Mouse (Mus musculus): Measurements from ENCODE around the gene Kdm4b.

The Kdm4b gene

DNA sequence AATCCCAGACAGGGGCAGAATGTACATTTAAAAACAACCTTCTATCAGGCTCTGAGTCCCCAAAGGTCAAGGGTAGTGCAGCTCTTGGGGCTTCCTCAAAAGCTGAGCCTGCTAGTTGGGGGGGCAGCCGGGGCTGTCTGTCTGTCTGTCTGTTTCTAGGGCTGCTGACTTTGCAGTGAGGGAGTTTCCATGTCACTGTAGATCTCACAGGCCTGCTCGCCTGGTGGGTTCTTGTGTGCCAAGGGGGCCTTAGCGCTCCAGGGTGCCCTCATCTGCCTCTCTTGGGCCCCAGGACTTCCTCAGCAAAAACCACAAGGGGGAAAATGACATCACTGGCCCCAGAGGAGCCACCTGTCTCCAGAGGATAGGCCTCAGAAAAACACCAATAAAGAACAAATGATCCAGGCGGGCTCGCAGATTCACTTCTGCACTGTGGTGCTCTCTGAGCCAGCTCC, 117.5 kb downstream of the Kdm4b start:
- Histone ChIP-seq H3K36me3 (ENCODE audit: control insufficient read depth, insufficient read depth, low read length, poor library complexity, severe bottlenecking) (no peaks in the 10 kb centered on the region), H3K27me3 (ENCODE audit: control insufficient read depth, insufficient read depth, low read length, poor library complexity, severe bottlenecking) (no peaks in the 10 kb centered on the region)
- peak; percentile 94 for DNase-seq (ENCODE audit: low read depth, low spot score)

DNA sequence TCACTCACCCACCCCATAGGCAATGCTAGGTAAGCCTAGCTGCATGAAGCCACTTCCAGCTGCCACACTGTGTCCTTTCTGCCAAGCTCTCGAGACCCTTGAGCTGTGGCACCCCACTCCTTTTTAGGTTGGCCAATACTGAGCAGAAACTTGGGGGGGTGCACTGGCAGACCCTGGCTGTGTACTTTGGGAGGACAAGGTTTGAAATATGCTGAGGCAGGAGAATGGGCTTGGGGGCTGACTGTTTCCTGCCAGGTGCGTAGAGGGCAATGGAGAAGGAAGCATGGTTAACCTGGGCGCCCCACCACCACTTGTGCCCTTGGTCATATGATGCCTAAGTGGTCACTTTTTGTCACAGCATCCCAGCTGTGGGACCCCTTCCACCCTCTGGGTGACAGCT, 118.9 kb downstream of the Kdm4b start:
- H3K27me3 ChIP-seq (ENCODE audit: control insufficient read depth, insufficient read depth, low read length, poor library complexity, severe bottlenecking): no peaks in the 10 kb centered on the region
- DNase-seq (ENCODE audit: low read depth, low spot score): peak; percentile 15
- H3K36me3 ChIP-seq (ENCODE audit: control insufficient read depth, insufficient read depth, low read length, poor library complexity, severe bottlenecking): no peaks in the 10 kb centered on the region

GRCm38 (mm10) chr17:56445397-56445796, 119.5 kb downstream of the Kdm4b start:
- H3K27me3 ChIP-seq (ENCODE audit: control insufficient read depth, insufficient read depth, low read length, poor library complexity, severe bottlenecking): no peaks in the 10 kb centered on the region
- DNase-seq (ENCODE audit: low read depth, low spot score): peak; percentile 88
- H3K36me3 ChIP-seq (ENCODE audit: control insufficient read depth, insufficient read depth, low read length, poor library complexity, severe bottlenecking): no peaks in the 10 kb centered on the region

- DNase-seq (ENCODE audit: low read depth, low spot score): no peak
- no peaks in the 10 kb centered on the region for H3K27me3 ChIP-seq (ENCODE audit: control insufficient read depth, insufficient read depth, low read length, poor library complexity, severe bottlenecking)
Measured at GRCm38 (mm10) chr17:56447716-56448115, 121.9 kb downstream of the Kdm4b start.

More at GRCm38 (mm10) chr17:56447716-56448115, 121.9 kb downstream of the Kdm4b start:
- H3K36me3 ChIP-seq (ENCODE audit: control insufficient read depth, insufficient read depth, low read length, poor library complexity, severe bottlenecking): no peaks in the 10 kb centered on the region
